Mouse (Mus musculus): ENCODE measurements around the gene Nalcn. TPM values are rescaled to one million over a fixed set of nuclear protein-coding genes. Genes with fewer than 3 reads are reported as not detected.
A peak's percentile ranks its signal among the peaks of the same experiment; 100 is the strongest.
"Not testable (repeated sequence)": the region's sequence is repeated elsewhere in the genome, so short reads cannot be mapped to it uniquely, and the experiment has no call there.

Nalcn gene
- polyA plus RNA-seq (2015; fragmentation: Nextera tagmentation; extraction: Ambion mirVana): 0.66 and 0.81 TPM in 2 replicates

- no peaks in the 10 kb centered on the region; the same call in 1 of the 2 replicates for H3K9me3 ChIP-seq
- H3K4me3 ChIP-seq: peak within 1 kb of the TSS; percentile 53
- peaks cover 19% of the 10 kb centered on the region for H3K27me3 ChIP-seq
- H3K4me1 ChIP-seq: no peaks in the 10 kb centered on the region
- peak; percentile 71 for ATAC-seq (ENCODE audit: low FRiP score, low read depth)
- H3K4me2 ChIP-seq (replicated peaks): peak within 1 kb of the TSS; percentile 88
- H3K9ac ChIP-seq: peak within 1 kb of the TSS; percentile 64
- no peaks in the 10 kb centered on the region for H3K36me3 ChIP-seq
- no peak within 1 kb of the TSS for H3K27ac ChIP-seq
- WGBS: 2% methylated on average over 47 of the region's 47 CpGs
Observed at GRCm38 (mm10) chr14:123626501-123627179, at the start of gene Nalcn. Gene Nalcn, minus strand, starts transcription at chr14:123627144.

- not testable (repeated sequence) for H3K27ac ChIP-seq; H3K36me3 ChIP-seq; ATAC-seq (ENCODE audit: low FRiP score, low read depth); H3K9me3 ChIP-seq; H3K4me2 ChIP-seq (replicated peaks); H3K9ac ChIP-seq; H3K27me3 ChIP-seq; H3K4me3 ChIP-seq; H3K4me1 ChIP-seq
- 82% methylated on average over 21 of the region's 21 CpGs for WGBS
Observed at GRCm38 (mm10) chr14:123671076-123671475, 44.1 kb upstream of the Nalcn start.

DNA sequence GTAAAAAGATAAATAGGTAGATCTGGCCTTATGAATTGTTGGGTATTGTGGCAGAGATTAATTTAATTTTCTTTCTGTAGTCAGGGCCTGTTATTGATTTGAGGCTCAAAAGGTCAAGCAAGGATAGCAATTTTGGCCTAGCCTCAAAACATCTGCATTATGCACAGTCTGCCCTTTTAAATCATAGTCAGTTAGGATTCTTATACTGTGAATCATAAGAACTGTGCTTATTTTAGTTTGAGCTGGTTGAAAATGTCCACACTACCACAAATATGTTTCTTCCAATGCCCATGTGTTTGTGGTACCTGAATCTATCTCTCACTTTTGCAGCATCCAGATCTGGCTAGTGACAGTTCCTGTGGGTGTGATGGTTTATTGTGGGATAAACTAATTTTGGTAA lies 37.5 kb upstream of the Nalcn start:
- no peak overlapping the region for H3K9ac ChIP-seq
- H3K4me2 ChIP-seq (replicated peaks): no peak overlapping the region
- no peaks in the 10 kb centered on the region for H3K27me3 ChIP-seq
- H3K9me3 ChIP-seq: no peaks in the 10 kb centered on the region
- no peak for ATAC-seq (ENCODE audit: low FRiP score, low read depth)
- peaks cover 9% of the 10 kb centered on the region for H3K4me1 ChIP-seq
- H3K27ac ChIP-seq: no peak overlapping the region
- no peaks in the 10 kb centered on the region for H3K36me3 ChIP-seq
- no peak overlapping the region for H3K4me3 ChIP-seq

DNA sequence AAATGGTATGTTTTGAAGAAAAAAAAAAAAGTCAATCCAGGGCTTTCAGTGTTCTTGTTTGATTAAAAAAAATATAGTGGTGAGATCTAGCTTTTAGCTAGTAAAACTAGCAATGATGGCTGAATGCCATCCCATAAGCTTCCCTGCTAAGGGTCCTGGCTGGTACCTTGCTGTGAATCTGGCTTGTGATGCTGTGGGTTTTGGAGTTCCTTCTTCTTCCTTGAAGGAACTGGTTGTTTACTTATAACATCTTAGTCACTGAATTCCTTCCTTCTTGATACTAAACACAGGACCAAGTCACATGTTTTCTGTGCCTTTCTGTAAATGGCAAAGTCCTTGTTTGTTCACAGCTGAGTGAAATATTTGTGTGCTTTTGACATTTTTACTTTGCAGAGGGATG lies 36.3 kb upstream of the Nalcn start:
- H3K27me3 ChIP-seq: no peaks in the 10 kb centered on the region
- no peak overlapping the region for H3K27ac ChIP-seq
- no peaks in the 10 kb centered on the region for H3K9me3 ChIP-seq
- H3K4me2 ChIP-seq (replicated peaks): no peak overlapping the region
- peaks cover 9% of the 10 kb centered on the region for H3K4me1 ChIP-seq
- no peak overlapping the region for H3K9ac ChIP-seq
- ATAC-seq (ENCODE audit: low FRiP score, low read depth): no peak
- H3K4me3 ChIP-seq: no peak overlapping the region
- H3K36me3 ChIP-seq: no peaks in the 10 kb centered on the region

DNA sequence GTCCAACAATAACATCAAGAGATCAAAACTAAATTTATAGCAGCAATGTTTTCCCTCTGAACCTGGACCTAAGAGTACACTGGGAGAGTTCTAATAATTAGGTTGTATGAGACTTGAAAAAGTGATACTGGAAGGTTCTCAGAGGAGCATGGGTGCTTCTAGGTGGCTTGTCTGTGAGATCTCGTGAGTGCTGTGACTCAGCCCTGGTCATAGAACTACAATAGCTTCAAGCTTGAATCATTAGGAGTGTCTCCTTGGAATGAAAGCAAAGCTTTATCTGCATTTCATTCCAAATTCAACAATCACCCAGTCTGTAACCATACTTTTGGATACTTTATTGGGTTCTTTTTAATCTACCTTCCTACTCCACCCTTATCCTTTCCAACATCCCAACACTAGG lies 35.4 kb upstream of the Nalcn start:
- WGBS: 75% methylated on average over 1 of the region's 1 CpGs
- Histone ChIP-seq H3K4me2 (replicated peaks) (no peak overlapping the region), H3K36me3 (no peaks in the 10 kb centered on the region), H3K27ac (no peak overlapping the region), H3K9me3 (no peaks in the 10 kb centered on the region), H3K27me3 (no peaks in the 10 kb centered on the region), H3K4me1 (peaks cover 9% of the 10 kb centered on the region), H3K9ac (no peak overlapping the region), H3K4me3 (no peak overlapping the region)
- no peak for ATAC-seq (ENCODE audit: low FRiP score, low read depth)

DNA sequence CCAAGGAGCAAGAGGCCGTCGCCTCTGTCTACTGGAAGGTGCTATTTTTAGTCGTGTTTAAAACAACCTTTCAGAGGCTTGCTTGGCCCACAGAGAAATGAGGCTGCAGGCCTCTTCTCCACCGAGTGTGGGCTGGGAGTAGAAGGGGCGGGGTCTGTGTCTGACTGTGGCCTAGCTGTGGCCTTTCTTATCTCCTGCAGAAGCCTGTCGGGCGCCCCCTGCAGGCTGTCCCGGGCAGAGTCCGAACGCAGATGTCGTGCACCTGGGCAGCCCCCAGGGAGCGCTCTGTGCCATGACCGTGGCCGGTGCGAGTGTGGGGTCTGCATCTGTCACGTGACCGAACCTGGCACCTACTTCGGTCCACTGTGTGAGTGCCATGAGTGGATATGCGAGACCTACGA lies 34.1 kb upstream of the Nalcn start:
- Histone ChIP-seq H3K9ac (no peak overlapping the region), H3K9me3 (no peaks in the 10 kb centered on the region), H3K27me3 (no peaks in the 10 kb centered on the region), H3K27ac (no peak overlapping the region), H3K4me2 (replicated peaks) (peak overlapping the region; percentile 37), H3K4me3 (no peak overlapping the region), H3K36me3 (no peaks in the 10 kb centered on the region), H3K4me1 (peaks cover 9% of the 10 kb centered on the region)
- peak; percentile 51; the same call in 1 of the 2 replicates for ATAC-seq (ENCODE audit: low FRiP score, low read depth)
- 16% methylated on average over 20 of the region's 20 CpGs for WGBS

- Histone ChIP-seq H3K36me3 (no peaks in the 10 kb centered on the region), H3K9me3 (no peaks in the 10 kb centered on the region), H3K9ac (no peak within 1 kb of the TSS), H3K27me3 (no peaks in the 10 kb centered on the region), H3K4me2 (replicated peaks) (0 out of 2 replicates have a peak within 1 kb of the TSS, but pooled peaks have one; percentile 2), H3K4me3 (no peak within 1 kb of the TSS), H3K4me1 (peaks cover 9% of the 10 kb centered on the region), H3K27ac (no peak within 1 kb of the TSS)
- no peak for ATAC-seq (ENCODE audit: low FRiP score, low read depth)
- 16% methylated on average over 7 of the region's 7 CpGs for WGBS
Observed at GRCm38 (mm10) chr14:123659921-123660385, 33.0 kb upstream of the Nalcn start, which contains the start of gene Itgbl1. Gene Itgbl1, plus strand, starts transcription at chr14:123659971.

DNA sequence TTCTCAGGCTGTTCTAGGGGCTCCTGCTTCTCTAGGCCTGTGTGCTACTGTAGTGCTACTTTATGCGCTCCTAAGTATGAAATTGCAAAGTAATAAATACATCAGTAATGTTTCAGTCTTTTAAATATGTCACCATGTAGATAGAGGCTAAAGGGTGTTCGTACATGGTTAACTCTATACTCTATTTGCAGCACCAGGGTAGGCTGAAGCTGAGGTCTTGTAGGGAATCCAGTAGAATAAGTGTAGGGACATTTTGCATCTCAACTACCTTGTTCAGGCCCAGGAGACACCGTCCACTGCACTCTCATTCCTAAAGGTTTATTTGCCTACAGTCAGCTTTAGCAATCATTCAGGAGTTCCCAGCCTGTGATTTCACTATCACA lies 227 bp upstream of the Nalcn start:
- Histone ChIP-seq H3K36me3 (no peaks in the 10 kb centered on the region), H3K9ac (peak overlapping the region; percentile 64), H3K4me3 (peak overlapping the region; percentile 53), H3K27ac (no peak overlapping the region), H3K4me1 (no peaks in the 10 kb centered on the region), H3K9me3 (no peaks in the 10 kb centered on the region; the same call in 1 of the 2 replicates), H3K4me2 (replicated peaks) (peak overlapping the region; percentile 88), H3K27me3 (peaks cover 19% of the 10 kb centered on the region)
- no peak for ATAC-seq (ENCODE audit: low FRiP score, low read depth)
- WGBS: 60% methylated on average over 3 of the region's 3 CpGs

- Histone ChIP-seq H3K9me3 (no peaks in the 10 kb centered on the region), H3K27me3 (peaks cover 19% of the 10 kb centered on the region), H3K9ac (no peak overlapping the region), H3K4me2 (replicated peaks) (no peak overlapping the region), H3K4me3 (no peak overlapping the region), H3K27ac (no peak overlapping the region), H3K4me1 (no peaks in the 10 kb centered on the region), H3K36me3 (no peaks in the 10 kb centered on the region)
- ATAC-seq (ENCODE audit: low FRiP score, low read depth): no peak
- WGBS: 48% methylated on average over 1 of the region's 1 CpGs
Observed at GRCm38 (mm10) chr14:123622969-123623368, 4.0 kb downstream of the Nalcn start.

DNA sequence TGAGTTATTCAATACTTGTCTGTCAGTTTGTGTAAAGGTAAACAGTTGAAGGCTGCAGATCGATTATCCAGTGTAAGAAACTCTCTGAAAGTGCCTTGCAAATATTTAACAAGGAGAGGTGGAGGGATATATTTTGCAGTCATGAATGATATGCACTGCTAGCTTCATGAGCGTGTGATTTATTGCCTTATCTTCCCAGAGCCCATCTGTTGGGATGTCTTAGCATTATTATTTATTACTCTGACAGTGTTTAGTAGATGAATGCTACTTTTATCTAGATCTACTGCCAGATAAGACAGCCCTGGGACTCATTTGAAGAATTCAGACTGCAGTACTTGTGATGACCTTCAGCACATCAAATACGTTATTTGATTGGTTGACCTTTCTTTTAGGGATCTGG lies 31.7 kb downstream of the Nalcn start:
- H3K27ac ChIP-seq: no peak overlapping the region
- WGBS: 64% methylated on average over 3 of the region's 3 CpGs
- H3K4me2 ChIP-seq (replicated peaks): no peak overlapping the region
- H3K36me3 ChIP-seq: no peaks in the 10 kb centered on the region
- no peak for ATAC-seq (ENCODE audit: low FRiP score, low read depth)
- H3K27me3 ChIP-seq: no peaks in the 10 kb centered on the region
- no peak overlapping the region for H3K4me3 ChIP-seq
- H3K9ac ChIP-seq: no peak overlapping the region
- H3K4me1 ChIP-seq: no peaks in the 10 kb centered on the region
- H3K9me3 ChIP-seq: no peaks in the 10 kb centered on the region

DNA sequence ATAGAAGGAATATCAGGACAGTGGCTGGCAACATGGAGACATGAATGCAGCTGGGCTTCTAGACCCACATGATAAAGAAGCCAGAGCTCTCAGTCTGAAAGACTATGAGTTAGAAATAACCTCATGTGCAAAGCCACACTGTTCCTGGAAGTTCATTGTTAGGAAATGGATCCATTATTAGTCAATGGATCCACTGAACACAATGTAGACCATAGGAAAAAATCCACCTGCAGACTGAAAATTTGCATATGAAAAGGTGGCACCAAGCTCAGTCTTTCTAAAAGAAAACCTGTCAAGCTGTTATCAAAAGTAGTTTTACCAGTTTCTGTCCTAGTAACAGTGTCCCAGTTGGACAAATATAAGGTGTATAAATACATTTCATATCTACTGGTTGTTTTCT lies 39.5 kb downstream of the Nalcn start:
- Histone ChIP-seq H3K27ac (no peak overlapping the region), H3K9me3 (no peaks in the 10 kb centered on the region), H3K9ac (no peak overlapping the region), H3K4me3 (no peak overlapping the region), H3K4me1 (no peaks in the 10 kb centered on the region), H3K36me3 (no peaks in the 10 kb centered on the region), H3K27me3 (no peaks in the 10 kb centered on the region), H3K4me2 (replicated peaks) (no peak overlapping the region)
- ATAC-seq (ENCODE audit: low FRiP score, low read depth): no peak

DNA sequence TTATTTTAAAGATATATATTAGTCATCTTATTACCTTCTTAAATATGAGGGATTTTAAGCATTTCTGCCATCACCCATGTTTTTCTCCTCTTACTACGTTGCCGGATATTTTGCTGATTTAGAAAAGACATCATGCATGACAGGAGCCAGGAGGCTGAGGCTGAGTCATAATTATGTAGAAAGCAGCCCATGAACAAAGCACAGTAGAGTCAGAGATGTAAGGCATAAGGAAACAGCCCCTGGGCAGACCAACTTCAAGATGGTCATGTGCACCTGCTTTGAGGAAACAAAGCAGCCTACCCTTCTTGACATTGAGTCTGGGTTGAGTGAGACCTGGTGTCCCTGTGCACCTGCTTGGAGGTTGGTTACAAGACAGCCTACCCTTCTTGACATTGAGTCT lies 44.5 kb downstream of the Nalcn start:
- no peaks in the 10 kb centered on the region for H3K36me3 ChIP-seq
- ATAC-seq (ENCODE audit: low FRiP score, low read depth): no peak
- 89% methylated on average over 2 of the region's 2 CpGs for WGBS

GRCm38 (mm10) chr14:123575356-123575755 lies 51.6 kb downstream of the Nalcn start:
- Histone ChIP-seq H3K4me3 (no peak overlapping the region), H3K36me3 (no peaks in the 10 kb centered on the region), H3K4me1 (no peaks in the 10 kb centered on the region), H3K9me3 (no peaks in the 10 kb centered on the region), H3K4me2 (replicated peaks) (no peak overlapping the region), H3K27ac (no peak overlapping the region), H3K27me3 (no peaks in the 10 kb centered on the region), H3K9ac (no peak overlapping the region)
- ATAC-seq (ENCODE audit: low FRiP score, low read depth): no peak
- 77% methylated on average over 4 of the region's 4 CpGs for WGBS

More for the DNA sequence above, 44.5 kb downstream of the Nalcn start:
- Histone ChIP-seq H3K27ac (no peak overlapping the region), H3K4me3 (no peak overlapping the region), H3K9ac (no peak overlapping the region), H3K27me3 (no peaks in the 10 kb centered on the region), H3K4me2 (replicated peaks) (no peak overlapping the region), H3K9me3 (no peaks in the 10 kb centered on the region), H3K4me1 (no peaks in the 10 kb centered on the region)
